Mouse (Mus musculus): ENCODE data around the gene Dspp. TPM values are rescaled to one million over a fixed set of nuclear protein-coding genes. Genes with fewer than 3 reads are reported as not detected.

The Dspp gene
- polyA plus RNA-seq, 1 experiment from 2014 or later, result not detected

GRCm38 (mm10) chr5:104150196-104150595 is 20.3 kb upstream of the Dspp start:
- no peak overlapping the region for H3K4me3 ChIP-seq
- H3K27ac ChIP-seq, result no peak overlapping the region
- H3K9ac ChIP-seq, result no peak overlapping the region
- H3K9me3 ChIP-seq (replicated peaks), result no peaks in the 10 kb centered on the region
- no peaks in the 10 kb centered on the region for H3K36me3 ChIP-seq
- H3K4me2 ChIP-seq, result no peak overlapping the region
- H3K4me1 ChIP-seq, result no peaks in the 10 kb centered on the region
- 67% methylated on average over 6 of the region's 6 CpGs for WGBS (ENCODE audit: insufficient replicate concordance)
- H3K27me3 ChIP-seq (replicated peaks), result no peaks in the 10 kb centered on the region
- ATAC-seq, result no peak

DNA sequence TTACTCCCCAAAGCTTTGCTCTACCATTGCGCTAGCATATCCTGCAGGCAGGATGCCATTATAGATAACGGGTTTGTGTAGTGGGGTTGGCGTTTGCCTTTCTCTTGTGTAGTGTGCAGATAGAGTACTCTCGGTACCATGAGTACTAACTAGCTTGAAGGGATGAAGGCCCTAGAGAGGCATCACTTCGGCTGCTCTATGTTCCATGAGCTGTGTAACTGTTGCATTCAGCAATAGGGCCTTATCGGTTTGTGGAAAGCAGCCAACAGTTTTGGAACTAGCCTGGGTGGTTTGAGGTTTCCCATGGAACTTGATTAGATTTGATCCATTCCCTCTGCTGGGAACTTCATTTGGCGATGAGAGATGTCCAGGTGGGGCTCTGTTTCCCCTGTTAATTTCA is 12.8 kb upstream of the Dspp start:
- Histone ChIP-seq H3K4me1 (no peaks in the 10 kb centered on the region), H3K27ac (no peak overlapping the region), H3K27me3 (replicated peaks) (no peaks in the 10 kb centered on the region), H3K36me3 (no peaks in the 10 kb centered on the region), H3K9me3 (replicated peaks) (no peaks in the 10 kb centered on the region), H3K9ac (no peak overlapping the region), H3K4me2 (no peak overlapping the region), H3K4me3 (no peak overlapping the region)
- no peak for ATAC-seq
- WGBS (ENCODE audit: insufficient replicate concordance), result 69% methylated on average over 7 of the region's 7 CpGs

GRCm38 (mm10) chr5:104158332-104159052 is 12.0 kb upstream of the Dspp start:
- no peak overlapping the region for H3K27ac ChIP-seq
- H3K4me2 ChIP-seq, result no peak overlapping the region
- no peak overlapping the region for H3K9ac ChIP-seq
- ATAC-seq, result no peak
- 56% methylated on average over 7 of the region's 7 CpGs for WGBS (ENCODE audit: insufficient replicate concordance)
- no peaks in the 10 kb centered on the region for H3K9me3 ChIP-seq (replicated peaks)
- no peaks in the 10 kb centered on the region for H3K36me3 ChIP-seq
- no peak overlapping the region for H3K4me3 ChIP-seq
- H3K4me1 ChIP-seq, result no peaks in the 10 kb centered on the region
- H3K27me3 ChIP-seq (replicated peaks), result no peaks in the 10 kb centered on the region

- ATAC-seq, result no peak
- H3K9ac ChIP-seq, result no peak overlapping the region
- H3K4me2 ChIP-seq, result no peak overlapping the region
- 67% methylated on average over 3 of the region's 3 CpGs for WGBS (ENCODE audit: insufficient replicate concordance)
- no peaks in the 10 kb centered on the region for H3K27me3 ChIP-seq (replicated peaks)
- H3K9me3 ChIP-seq (replicated peaks), result no peaks in the 10 kb centered on the region
- H3K4me1 ChIP-seq, result no peaks in the 10 kb centered on the region
- no peak overlapping the region for H3K27ac ChIP-seq
- H3K36me3 ChIP-seq, result no peaks in the 10 kb centered on the region
- no peak overlapping the region for H3K4me3 ChIP-seq
Measured at GRCm38 (mm10) chr5:104160581-104160980, 9.9 kb upstream of the Dspp start.

DNA sequence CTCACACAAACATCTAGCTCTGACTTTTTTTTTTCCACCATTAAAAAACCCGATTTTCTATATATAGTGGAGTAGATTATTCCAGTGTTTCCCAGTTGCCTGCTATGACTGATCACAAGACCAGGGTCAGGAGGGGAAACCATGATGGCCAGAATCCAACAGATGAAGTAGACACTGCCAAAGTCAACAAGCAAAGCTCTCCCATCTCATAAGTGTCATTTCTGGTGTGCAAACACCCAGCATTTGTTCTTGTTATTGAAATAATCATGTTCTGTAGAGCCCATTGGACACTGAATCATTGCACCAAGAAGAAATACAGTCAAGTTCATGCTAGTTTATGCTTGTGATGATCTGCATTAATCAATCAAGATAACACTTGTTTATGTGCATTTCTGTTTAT is 9.1 kb upstream of the Dspp start:
- H3K27ac ChIP-seq, result no peak overlapping the region
- WGBS (ENCODE audit: insufficient replicate concordance), result 46% methylated on average over 1 of the region's 1 CpGs
- no peaks in the 10 kb centered on the region for H3K27me3 ChIP-seq (replicated peaks)
- H3K9ac ChIP-seq, result no peak overlapping the region
- no peak for ATAC-seq
- H3K4me1 ChIP-seq, result no peaks in the 10 kb centered on the region
- H3K4me2 ChIP-seq, result no peak overlapping the region
- no peak overlapping the region for H3K4me3 ChIP-seq
- no peaks in the 10 kb centered on the region for H3K9me3 ChIP-seq (replicated peaks)
- H3K36me3 ChIP-seq, result no peaks in the 10 kb centered on the region

DNA sequence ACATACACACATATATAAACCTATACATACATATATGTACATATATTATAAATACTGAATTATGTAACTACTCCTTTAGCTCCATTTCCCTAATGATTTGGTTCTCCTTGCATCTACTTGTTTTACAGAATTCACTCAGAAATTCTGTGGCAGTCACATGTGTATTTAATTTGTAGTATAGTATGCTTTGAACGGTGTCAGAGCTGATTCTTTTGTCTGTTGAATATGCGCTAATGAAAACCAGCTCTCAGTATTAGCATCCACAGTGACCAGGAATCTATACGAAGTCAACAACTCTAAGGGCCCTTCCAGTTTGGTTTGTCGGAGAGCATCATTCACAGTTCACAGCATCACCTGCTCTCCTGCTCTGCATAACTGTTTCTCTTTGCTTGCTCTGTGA is 7.0 kb upstream of the Dspp start:
- H3K9ac ChIP-seq, result no peak overlapping the region
- H3K27ac ChIP-seq, result no peak overlapping the region
- H3K4me1 ChIP-seq, result no peaks in the 10 kb centered on the region
- no peak overlapping the region for H3K4me3 ChIP-seq
- no peak overlapping the region for H3K4me2 ChIP-seq
- ATAC-seq, result no peak
- no peaks in the 10 kb centered on the region for H3K9me3 ChIP-seq (replicated peaks)
- 72% methylated on average over 4 of the region's 4 CpGs for WGBS (ENCODE audit: insufficient replicate concordance)
- H3K36me3 ChIP-seq, result no peaks in the 10 kb centered on the region
- no peaks in the 10 kb centered on the region for H3K27me3 ChIP-seq (replicated peaks)

GRCm38 (mm10) chr5:104173094-104173493 is 2.6 kb downstream of the Dspp start:
- H3K9me3 ChIP-seq (replicated peaks), result peaks cover 6% of the 10 kb centered on the region

GRCm38 (mm10) chr5:104183743-104184142 is 13.2 kb downstream of the Dspp start:
- no peak overlapping the region for H3K4me2 ChIP-seq
- ATAC-seq, result no peak
- no peak overlapping the region for H3K27ac ChIP-seq
- H3K4me1 ChIP-seq, result no peaks in the 10 kb centered on the region
- peaks cover 19% of the 10 kb centered on the region; the same call in 1 of the 2 replicates for H3K9me3 ChIP-seq (replicated peaks)
- WGBS (ENCODE audit: insufficient replicate concordance), result 50% methylated on average over 1 of the region's 1 CpGs
- no peak overlapping the region for H3K9ac ChIP-seq
- no peaks in the 10 kb centered on the region for H3K36me3 ChIP-seq
- no peak overlapping the region for H3K4me3 ChIP-seq
- H3K27me3 ChIP-seq (replicated peaks), result no peaks in the 10 kb centered on the region

More at GRCm38 (mm10) chr5:104173094-104173493, 2.6 kb downstream of the Dspp start:
- Histone ChIP-seq H3K4me1 (no peaks in the 10 kb centered on the region), H3K4me2 (no peak overlapping the region), H3K27ac (no peak overlapping the region), H3K4me3 (no peak overlapping the region), H3K36me3 (no peaks in the 10 kb centered on the region), H3K27me3 (replicated peaks) (no peaks in the 10 kb centered on the region), H3K9ac (no peak overlapping the region)
- ATAC-seq, result no peak
- WGBS (ENCODE audit: insufficient replicate concordance), result 68% methylated on average over 6 of the region's 6 CpGs

- WGBS (ENCODE audit: insufficient replicate concordance), result 45% methylated on average over 3 of the region's 3 CpGs
- no peak overlapping the region for H3K4me3 ChIP-seq
- 0 out of 2 replicates have a peak, but pooled peaks cover 3% of the 10 kb centered on the region for H3K9me3 ChIP-seq (replicated peaks)
- no peak for ATAC-seq
- no peak overlapping the region for H3K27ac ChIP-seq
- no peaks in the 10 kb centered on the region for H3K4me1 ChIP-seq
- no peak overlapping the region for H3K4me2 ChIP-seq
- no peaks in the 10 kb centered on the region for H3K36me3 ChIP-seq
- no peak overlapping the region for H3K9ac ChIP-seq
- no peaks in the 10 kb centered on the region for H3K27me3 ChIP-seq (replicated peaks)
Measured at GRCm38 (mm10) chr5:104187281-104187680, 16.8 kb downstream of the Dspp start.

DNA sequence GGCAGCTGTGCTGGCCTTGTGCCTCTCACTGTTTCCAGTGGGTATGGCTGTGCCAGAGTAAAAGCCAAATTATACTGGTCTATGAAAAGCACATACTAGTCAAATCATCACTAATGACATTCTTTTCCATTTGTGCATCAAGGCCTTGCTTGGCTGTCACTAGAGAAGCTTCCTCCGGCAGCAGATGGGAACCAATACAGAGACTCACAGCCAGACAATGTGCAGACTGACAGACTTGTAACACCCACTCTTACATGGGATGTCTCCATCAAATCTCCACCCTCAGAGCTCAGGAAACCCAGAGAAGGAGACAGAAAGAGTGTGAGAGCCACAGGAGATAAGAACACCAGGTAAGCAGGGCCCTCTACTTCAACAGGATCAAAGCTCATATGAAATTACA is 24.6 kb downstream of the Dspp start:
- Histone ChIP-seq H3K27me3 (replicated peaks) (no peaks in the 10 kb centered on the region), H3K9me3 (replicated peaks) (no peaks in the 10 kb centered on the region), H3K4me2 (no peak overlapping the region), H3K9ac (no peak overlapping the region), H3K27ac (no peak overlapping the region), H3K4me1 (no peaks in the 10 kb centered on the region), H3K36me3 (no peaks in the 10 kb centered on the region), H3K4me3 (no peak overlapping the region)
- 90% methylated on average over 1 of the region's 1 CpGs for WGBS (ENCODE audit: insufficient replicate concordance)
- ATAC-seq, result no peak

DNA sequence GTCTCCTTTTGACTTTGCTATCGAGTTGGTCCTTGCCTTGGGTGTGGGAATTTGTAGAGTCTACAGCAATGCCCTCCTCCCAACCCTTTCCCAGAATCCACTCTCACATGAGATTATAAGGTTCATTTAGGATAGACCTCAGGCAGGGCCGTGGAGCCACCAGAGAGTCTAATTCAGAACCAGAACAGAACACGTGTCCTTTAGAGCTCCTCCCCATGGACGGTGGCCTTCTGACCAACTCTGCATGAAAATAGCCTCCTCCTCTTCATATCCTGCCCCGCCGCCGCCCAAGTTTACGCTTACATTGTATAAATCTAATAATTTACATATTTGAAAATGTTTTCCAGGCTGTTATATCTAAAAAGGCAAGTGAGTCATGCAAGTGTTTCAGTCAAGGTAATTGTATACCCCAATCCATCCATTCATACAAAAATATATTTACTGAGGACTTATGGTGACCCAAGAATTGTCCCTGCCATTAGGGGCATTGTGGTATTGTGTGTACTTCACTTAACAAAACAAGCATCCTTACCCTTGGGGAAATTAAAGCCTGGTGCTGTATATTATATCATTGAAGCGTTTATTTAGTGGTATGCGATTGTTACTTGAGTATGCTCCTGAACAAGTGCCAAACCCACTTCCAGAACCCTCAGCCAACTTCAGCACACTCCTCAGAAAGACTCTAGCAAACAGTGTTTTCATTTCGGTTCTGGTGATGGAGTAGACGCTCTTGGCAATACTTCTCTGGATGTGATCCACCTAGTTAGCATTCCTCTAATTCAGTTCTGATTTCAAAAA is 30.8 kb downstream of the Dspp start:
- no peak overlapping the region for H3K9ac ChIP-seq
- no peaks in the 10 kb centered on the region for H3K36me3 ChIP-seq
- no peak overlapping the region for H3K27ac ChIP-seq
- H3K4me3 ChIP-seq, result no peak overlapping the region
- 78% methylated on average over 12 of the region's 12 CpGs for WGBS (ENCODE audit: insufficient replicate concordance)
- no peaks in the 10 kb centered on the region for H3K4me1 ChIP-seq
- H3K4me2 ChIP-seq, result no peak overlapping the region
- H3K27me3 ChIP-seq (replicated peaks), result no peaks in the 10 kb centered on the region
- H3K9me3 ChIP-seq (replicated peaks), result no peaks in the 10 kb centered on the region
- ATAC-seq, result no peak

DNA sequence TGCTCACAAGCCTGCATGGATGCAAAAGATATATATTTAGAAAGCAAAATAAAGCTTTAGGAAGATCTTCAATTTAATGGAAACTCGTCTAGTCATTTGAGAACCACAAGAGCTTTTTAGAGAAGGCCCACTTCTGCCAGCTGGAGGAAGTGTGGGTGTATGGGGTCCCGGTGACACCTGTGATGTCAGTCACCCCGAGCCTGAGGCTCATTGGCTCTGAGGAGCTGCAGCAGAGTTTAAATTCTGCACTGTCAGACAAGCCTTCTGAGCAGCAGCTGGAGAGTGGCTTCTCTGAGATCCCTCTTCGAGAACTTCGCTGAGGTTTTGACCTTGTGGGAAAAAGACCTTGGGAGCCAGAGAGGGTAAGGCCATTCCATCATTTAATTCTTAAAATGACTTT is 31.8 kb downstream of the Dspp start, which contains the start of gene Dmp1:
TSS of gene Dmp1 (plus strand) at position 263 of the 400 bp plus-strand sequence.
- WGBS (ENCODE audit: insufficient replicate concordance), result 46% methylated on average over 5 of the region's 5 CpGs
- Histone ChIP-seq H3K27ac (no peak within 1 kb of the TSS), H3K4me2 (no peak within 1 kb of the TSS), H3K4me1 (no peaks in the 10 kb centered on the region), H3K9ac (no peak within 1 kb of the TSS), H3K27me3 (replicated peaks) (no peaks in the 10 kb centered on the region), H3K36me3 (no peaks in the 10 kb centered on the region), H3K4me3 (no peak within 1 kb of the TSS), H3K9me3 (replicated peaks) (no peaks in the 10 kb centered on the region)
- ATAC-seq, result no peak
